Mouse (Mus musculus) liver, embryonic 11.5 days (tissue): ENCODE results near the gene Mef2c. TPM values are rescaled to one million over a fixed set of nuclear protein-coding genes. Genes with fewer than 3 reads are reported as not detected.

Experiments
- ATAC-seq: fragments of 200-750 bp; cut with Nextera tagmentation; replicated peaks from 2 replicates; pipeline ENCODE4 v1.8.0; 2017; ENCODE audit warnings: moderate number of reproducible peaks, mild to moderate bottlenecking, moderate TSS enrichment, moderate library complexity; ENCODE audit not compliant: low FRiP score
- DNase-seq: peaks from one replicate; pipeline ENCODE4 v3.0.0-alpha.2; 2017; ENCODE audit warnings: low spot score
- H3K27ac ChIP-seq: fragments of 300-500 bp; sonication (generic); 2 replicates; pipeline ENCODE4 v1.5.1; 2014; ENCODE audit warnings: mild to moderate bottlenecking, low read depth, low read length, control low read depth
- H3K27me3 ChIP-seq: fragments of 300-500 bp; sonication (generic); replicated peaks from 2 replicates; pipeline ENCODE4 v1.6.1; 2014; ENCODE audit warnings: low read length, mixed read lengths; ENCODE audit not compliant: control insufficient read depth, insufficient read depth
- H3K36me3 ChIP-seq: fragments of 300-500 bp; sonication (generic); 2 replicates; pipeline ENCODE4 v1.6.1; 2014; ENCODE audit warnings: mild to moderate bottlenecking, low read length, moderate library complexity, mixed read lengths; ENCODE audit not compliant: control insufficient read depth, insufficient read depth
- H3K4me1 ChIP-seq: fragments of 300-500 bp; sonication (generic); replicated peaks from 2 replicates; pipeline ENCODE4 v1.6.1; 2014; ENCODE audit warnings: low read length, mixed read lengths; ENCODE audit not compliant: control insufficient read depth, insufficient read depth
- H3K4me2 ChIP-seq: fragments of 300-500 bp; sonication (generic); 2 replicates; pipeline ENCODE4 v1.6.1; 2014; ENCODE audit warnings: mild to moderate bottlenecking, control low read depth, moderate library complexity
- H3K4me3 ChIP-seq: fragments of 300-500 bp; sonication (generic); 2 replicates; pipeline ENCODE4 v1.5.1; 2014; ENCODE audit warnings: low read depth, low read length, control low read depth
- H3K9ac ChIP-seq: fragments of 300-500 bp; sonication (generic); 2 replicates; pipeline ENCODE4 v1.6.1; 2014; ENCODE audit warnings: low read depth, low read length, control low read depth
- H3K9me3 ChIP-seq: fragments of 300-500 bp; sonication (generic); 2 replicates; pipeline ENCODE4 v1.6.1; 2016; ENCODE audit warnings: low read length, inconsistent platforms, mixed read lengths; ENCODE audit not compliant: control insufficient read depth
- WGBS: fragments of 180-500 bp; shearing (Covaris S2); extraction: QIAGEN DNeasy Blood & Tissue Kit; methylation state at CpG from one replicate; pipeline ENCODE4 v1.1.7; 2014; 5-methylcytosine and 5-hydroxymethylcytosine counted together
- polyA plus RNA-seq: library from polyadenylated mRNA; unstranded; fragments of >200 nt; fragmentation: Nextera tagmentation; extraction: Ambion mirVana; gene quantifications from 2 replicates; pipeline ENCODE4 v1.2.1, GENCODE M21; 2014

Mef2c gene
- polyA plus RNA-seq, 1 experiment from 2014 or later: 46.0 TPM

DNA sequence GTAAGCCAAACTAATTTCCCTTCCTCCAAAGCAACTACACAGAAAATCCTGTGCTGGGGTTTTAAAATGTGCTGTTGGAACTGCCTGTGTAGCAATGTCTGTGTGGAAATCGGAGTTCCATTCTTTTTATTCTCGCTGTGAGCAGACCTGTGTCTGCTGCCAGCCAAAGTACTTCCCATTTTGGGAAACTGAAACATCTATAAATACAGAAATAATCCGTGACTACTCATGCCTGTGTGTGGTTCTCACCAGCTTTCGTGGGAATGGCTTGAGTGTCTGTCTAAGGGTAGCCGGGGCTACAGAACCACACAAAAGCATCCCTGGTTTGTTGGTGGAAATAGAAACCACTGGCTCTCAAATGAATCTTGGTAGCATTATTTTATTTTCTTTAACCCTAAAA lies 81.5 kb downstream of the Mef2c start:
- no peak for ATAC-seq
- H3K27me3 ChIP-seq: no peaks in the 10 kb centered on the region
- H3K4me3 ChIP-seq: no peak overlapping the region
- H3K4me2 ChIP-seq: no peak overlapping the region
- H3K4me1 ChIP-seq: no peaks in the 10 kb centered on the region
- no peaks in the 10 kb centered on the region for H3K9me3 ChIP-seq
- H3K9ac ChIP-seq: no peak overlapping the region
- no peak for DNase-seq
- 72% methylated on average over 5 of the region's 5 CpGs for WGBS
- H3K27ac ChIP-seq: no peak overlapping the region
- H3K36me3 ChIP-seq: no peaks in the 10 kb centered on the region

- no peaks in the 10 kb centered on the region for H3K9me3 ChIP-seq
- peaks cover 3% of the 10 kb centered on the region; the same call in 1 of the 2 replicates for H3K36me3 ChIP-seq
- no peak overlapping the region for H3K4me2 ChIP-seq
- no peak overlapping the region for H3K27ac ChIP-seq
- H3K9ac ChIP-seq: no peak overlapping the region
- WGBS: 82% methylated on average over 2 of the region's 2 CpGs
- H3K4me3 ChIP-seq: no peak overlapping the region
- H3K4me1 ChIP-seq: no peaks in the 10 kb centered on the region; the same call in 1 of the 2 replicates
- no peak for ATAC-seq
- no peaks in the 10 kb centered on the region for H3K27me3 ChIP-seq
- no peak for DNase-seq
Observed at GRCm38 (mm10) chr13:83588186-83588585, 84.4 kb downstream of the Mef2c start.

DNA sequence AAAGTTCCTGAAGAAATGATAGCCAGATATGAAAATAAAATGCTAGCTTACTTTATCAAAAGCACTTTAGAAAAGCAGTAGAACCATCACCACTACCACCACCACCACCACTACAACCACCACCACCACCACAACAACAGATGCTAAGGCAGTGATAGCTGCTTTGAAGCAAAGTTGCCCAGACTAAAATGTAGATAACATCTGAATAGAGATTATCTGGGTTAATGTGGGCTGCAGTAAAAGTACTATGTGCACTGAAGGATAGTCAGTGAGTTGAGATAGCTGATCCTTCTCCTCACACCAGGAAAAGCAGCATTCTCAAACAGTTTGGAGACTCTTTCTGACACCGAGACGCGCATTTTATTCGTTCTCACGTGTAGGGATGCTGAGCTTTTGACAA lies 87.1 kb downstream of the Mef2c start:
- WGBS: 62% methylated on average over 5 of the region's 5 CpGs
- H3K9ac ChIP-seq: no peak overlapping the region
- no peaks in the 10 kb centered on the region for H3K27me3 ChIP-seq

GRCm38 (mm10) chr13:83595429-83595828 lies 91.6 kb downstream of the Mef2c start:
- Histone ChIP-seq H3K27ac (no peak overlapping the region), H3K4me2 (no peak overlapping the region), H3K9ac (no peak overlapping the region), H3K4me1 (no peaks in the 10 kb centered on the region; the same call in 1 of the 2 replicates), H3K4me3 (no peak overlapping the region), H3K9me3 (no peaks in the 10 kb centered on the region), H3K36me3 (peaks cover 3% of the 10 kb centered on the region; the same call in 1 of the 2 replicates), H3K27me3 (no peaks in the 10 kb centered on the region)
- DNase-seq (no peak), ATAC-seq (no peak)
- WGBS: 86% methylated on average over 1 of the region's 1 CpGs

More for the DNA sequence above, 87.1 kb downstream of the Mef2c start:
- no peak overlapping the region for H3K4me3 ChIP-seq
- no peak overlapping the region for H3K4me2 ChIP-seq
- H3K36me3 ChIP-seq: peaks cover 3% of the 10 kb centered on the region; the same call in 1 of the 2 replicates
- H3K9me3 ChIP-seq: no peaks in the 10 kb centered on the region
- DNase-seq: no peak
- H3K4me1 ChIP-seq: no peaks in the 10 kb centered on the region; the same call in 1 of the 2 replicates
- H3K27ac ChIP-seq: no peak overlapping the region
- 0 out of 2 replicates have a peak, but pooled peaks have one; percentile 26 for ATAC-seq

- Histone ChIP-seq H3K4me2 (no peak overlapping the region), H3K36me3 (peaks cover 3% of the 10 kb centered on the region; the same call in 1 of the 2 replicates), H3K4me1 (no peaks in the 10 kb centered on the region), H3K9ac (no peak overlapping the region), H3K9me3 (no peaks in the 10 kb centered on the region), H3K27me3 (no peaks in the 10 kb centered on the region), H3K27ac (no peak overlapping the region), H3K4me3 (no peak overlapping the region)
- DNase-seq: no peak
- no peak for ATAC-seq
- WGBS: 84% methylated on average over 6 of the region's 6 CpGs
Observed at GRCm38 (mm10) chr13:83596989-83597738, 93.3 kb downstream of the Mef2c start.

GRCm38 (mm10) chr13:83597739-83598210 lies 93.9 kb downstream of the Mef2c start:
- Histone ChIP-seq H3K36me3 (peaks cover 3% of the 10 kb centered on the region; the same call in 1 of the 2 replicates), H3K4me3 (no peak overlapping the region), H3K9me3 (no peaks in the 10 kb centered on the region), H3K4me2 (no peak overlapping the region), H3K9ac (no peak overlapping the region), H3K27me3 (no peaks in the 10 kb centered on the region), H3K4me1 (no peaks in the 10 kb centered on the region), H3K27ac (no peak overlapping the region)
- no peak for ATAC-seq
- no peak for DNase-seq
- WGBS: 93% methylated on average over 3 of the region's 3 CpGs

GRCm38 (mm10) chr13:83600301-83600700 lies 96.5 kb downstream of the Mef2c start:
- no peak for DNase-seq
- Histone ChIP-seq H3K9me3 (no peaks in the 10 kb centered on the region), H3K4me1 (0 out of 2 replicates have a peak, but pooled peaks cover 2% of the 10 kb centered on the region), H3K4me2 (no peak overlapping the region), H3K27me3 (no peaks in the 10 kb centered on the region), H3K9ac (no peak overlapping the region), H3K27ac (no peak overlapping the region), H3K4me3 (no peak overlapping the region), H3K36me3 (no peaks in the 10 kb centered on the region)
- ATAC-seq: no peak

DNA sequence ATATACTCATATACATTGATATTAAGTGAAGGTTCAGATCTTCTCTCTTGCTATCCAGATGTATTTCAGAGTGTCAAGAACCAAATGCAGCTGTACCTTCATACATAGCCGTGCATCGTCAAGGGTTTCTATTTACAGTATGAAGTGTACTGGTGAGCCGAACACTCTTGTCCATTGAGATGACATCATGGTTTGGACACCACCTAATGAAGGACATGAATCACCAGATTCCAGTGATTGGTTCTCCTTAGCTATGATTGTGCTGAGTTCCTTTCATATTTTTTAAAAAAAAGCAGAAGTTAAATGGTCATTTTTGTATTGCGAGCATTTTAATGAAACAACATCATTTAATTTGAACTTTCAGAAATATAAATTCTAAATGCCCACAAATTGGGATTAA lies 97.9 kb downstream of the Mef2c start:
- no peak for DNase-seq
- Histone ChIP-seq H3K27me3 (no peaks in the 10 kb centered on the region), H3K27ac (no peak overlapping the region), H3K9me3 (no peaks in the 10 kb centered on the region), H3K9ac (no peak overlapping the region), H3K4me2 (no peak overlapping the region), H3K4me1 (0 out of 2 replicates have a peak, but pooled peaks cover 2% of the 10 kb centered on the region), H3K4me3 (no peak overlapping the region), H3K36me3 (no peaks in the 10 kb centered on the region)
- WGBS: 84% methylated on average over 4 of the region's 4 CpGs
- no peak for ATAC-seq
